Mouse (Mus musculus): Measurements from ENCODE around the gene Adamts7. TPM values are rescaled to one million over a fixed set of nuclear protein-coding genes. Genes with fewer than 3 reads are reported as not detected.
A peak's percentile ranks its signal among the peaks of the same experiment; 100 is the strongest.

Gene Adamts7
- polyA plus RNA-seq, 1 experiment from 2014 or later, result 18.9 TPM

GRCm38 (mm10) chr9:90198531-90199449 is 35.9 kb downstream of the Adamts7 start:
- Histone ChIP-seq H3K4me2 (no peak overlapping the region), H3K36me3 (peaks cover 94% of the 10 kb centered on the region), H3K4me3 (replicated peaks) (no peak overlapping the region), H3K9ac (replicated peaks) (no peak overlapping the region), H3K4me1 (replicated peaks) (no peaks in the 10 kb centered on the region), H3K27ac (no peak overlapping the region), H3K27me3 (no peaks in the 10 kb centered on the region), H3K9me3 (no peaks in the 10 kb centered on the region)
- 80% methylated on average over 10 of the region's 10 CpGs for WGBS
- no peak for ATAC-seq (ENCODE audit: insufficient number of reproducible peaks, insufficient read depth, low FRiP score, low TSS enrichment, low read depth)

GRCm38 (mm10) chr9:90199611-90200010 is 36.7 kb downstream of the Adamts7 start:
- Histone ChIP-seq H3K27ac (no peak overlapping the region), H3K36me3 (peaks cover 93% of the 10 kb centered on the region), H3K27me3 (no peaks in the 10 kb centered on the region), H3K9me3 (no peaks in the 10 kb centered on the region), H3K4me3 (replicated peaks) (no peak overlapping the region), H3K4me1 (replicated peaks) (no peaks in the 10 kb centered on the region), H3K4me2 (no peak overlapping the region), H3K9ac (replicated peaks) (no peak overlapping the region)
- no peak for ATAC-seq (ENCODE audit: insufficient number of reproducible peaks, insufficient read depth, low FRiP score, low TSS enrichment, low read depth)
- 94% methylated on average over 18 of the region's 18 CpGs for WGBS

GRCm38 (mm10) chr9:90200501-90200900 is 37.6 kb downstream of the Adamts7 start:
- Histone ChIP-seq H3K36me3 (peaks cover 89% of the 10 kb centered on the region), H3K4me2 (no peak overlapping the region), H3K9me3 (no peaks in the 10 kb centered on the region), H3K4me1 (replicated peaks) (no peaks in the 10 kb centered on the region), H3K4me3 (replicated peaks) (no peak overlapping the region), H3K9ac (replicated peaks) (no peak overlapping the region), H3K27me3 (no peaks in the 10 kb centered on the region), H3K27ac (no peak overlapping the region)
- 96% methylated on average over 4 of the region's 4 CpGs for WGBS
- no peak for ATAC-seq (ENCODE audit: insufficient number of reproducible peaks, insufficient read depth, low FRiP score, low TSS enrichment, low read depth)

- 83% methylated on average over 7 of the region's 7 CpGs for WGBS
- H3K4me2 ChIP-seq, result no peak overlapping the region
- H3K27ac ChIP-seq, result no peak overlapping the region
- peaks cover 83% of the 10 kb centered on the region for H3K36me3 ChIP-seq
- H3K4me1 ChIP-seq (replicated peaks), result no peaks in the 10 kb centered on the region
- no peak overlapping the region for H3K9ac ChIP-seq (replicated peaks)
- ATAC-seq (ENCODE audit: insufficient number of reproducible peaks, insufficient read depth, low FRiP score, low TSS enrichment, low read depth), result no peak; the same call in 1 of the 2 replicates
- no peaks in the 10 kb centered on the region for H3K27me3 ChIP-seq
- no peak overlapping the region for H3K4me3 ChIP-seq (replicated peaks)
- H3K9me3 ChIP-seq, result no peaks in the 10 kb centered on the region
These were observed 38.2 kb downstream of the Adamts7 start for GRCm38 (mm10) chr9:90201096-90201495.

DNA sequence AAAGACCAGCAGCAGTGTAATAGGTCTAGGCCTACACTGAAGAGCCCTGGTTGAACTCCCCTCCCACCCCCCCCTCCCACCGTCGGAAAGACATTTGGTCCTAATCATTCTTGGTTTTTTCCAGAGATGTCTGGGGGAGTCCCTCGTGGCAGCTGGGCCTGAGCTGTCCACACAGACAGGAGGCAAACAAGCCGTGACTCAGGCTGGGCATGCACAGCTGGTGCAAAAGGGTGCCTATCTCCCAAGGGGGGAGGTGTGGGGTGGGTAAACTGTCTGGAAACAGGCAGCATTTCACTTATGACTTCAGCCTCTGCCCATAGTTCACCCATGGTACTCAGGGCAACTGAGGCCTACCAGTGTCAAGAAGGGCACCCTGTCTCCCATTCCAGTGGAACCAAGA is 38.7 kb downstream of the Adamts7 start:
- Histone ChIP-seq H3K36me3 (peaks cover 79% of the 10 kb centered on the region), H3K27me3 (no peaks in the 10 kb centered on the region), H3K9ac (replicated peaks) (no peak overlapping the region), H3K4me2 (no peak overlapping the region), H3K9me3 (no peaks in the 10 kb centered on the region), H3K4me1 (replicated peaks) (no peaks in the 10 kb centered on the region), H3K27ac (no peak overlapping the region), H3K4me3 (replicated peaks) (no peak overlapping the region)
- 0 out of 2 replicates have a peak, but pooled peaks have one; percentile 2 for ATAC-seq (ENCODE audit: insufficient number of reproducible peaks, insufficient read depth, low FRiP score, low TSS enrichment, low read depth)
- WGBS, result 40% methylated on average over 4 of the region's 4 CpGs

DNA sequence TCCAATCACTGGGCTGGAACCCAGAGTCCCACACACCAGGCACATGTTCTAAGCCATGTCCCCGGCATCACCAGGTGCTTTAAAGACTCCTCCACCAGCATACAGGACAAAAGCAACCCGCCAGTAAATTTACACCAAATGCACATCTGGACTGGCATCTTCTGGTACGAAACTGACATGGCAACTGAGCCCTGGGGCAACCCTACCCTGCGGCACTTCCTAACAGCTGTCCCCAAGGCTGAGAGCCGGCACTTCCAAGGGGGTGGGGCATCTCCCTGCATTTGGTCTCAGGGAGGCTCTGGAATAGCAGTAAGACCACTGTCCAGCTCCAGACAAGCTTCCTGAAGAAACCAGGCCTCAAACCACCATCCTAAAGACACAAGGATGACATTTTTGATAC is 40.4 kb downstream of the Adamts7 start:
- ATAC-seq (ENCODE audit: insufficient number of reproducible peaks, insufficient read depth, low FRiP score, low TSS enrichment, low read depth), result no peak
- no peaks in the 10 kb centered on the region for H3K9me3 ChIP-seq
- WGBS, result 68% methylated on average over 5 of the region's 5 CpGs
- H3K4me3 ChIP-seq (replicated peaks), result no peak overlapping the region
- H3K36me3 ChIP-seq, result peaks cover 71% of the 10 kb centered on the region
- H3K4me1 ChIP-seq (replicated peaks), result no peaks in the 10 kb centered on the region
- H3K9ac ChIP-seq (replicated peaks), result no peak overlapping the region
- no peak overlapping the region for H3K27ac ChIP-seq
- H3K27me3 ChIP-seq, result no peaks in the 10 kb centered on the region
- no peak overlapping the region for H3K4me2 ChIP-seq

- no peaks in the 10 kb centered on the region for H3K4me1 ChIP-seq (replicated peaks)
- H3K4me2 ChIP-seq, result no peak overlapping the region
- peaks cover 63% of the 10 kb centered on the region for H3K36me3 ChIP-seq
- H3K27ac ChIP-seq, result no peak overlapping the region
- no peak for ATAC-seq (ENCODE audit: insufficient number of reproducible peaks, insufficient read depth, low FRiP score, low TSS enrichment, low read depth)
- H3K4me3 ChIP-seq (replicated peaks), result no peak overlapping the region
- WGBS, result 70% methylated on average over 8 of the region's 8 CpGs
- no peaks in the 10 kb centered on the region for H3K27me3 ChIP-seq
- no peaks in the 10 kb centered on the region for H3K9me3 ChIP-seq
- no peak overlapping the region for H3K9ac ChIP-seq (replicated peaks)
These were observed 41.6 kb downstream of the Adamts7 start for GRCm38 (mm10) chr9:90204396-90204915.

GRCm38 (mm10) chr9:90206500-90206899 is 43.6 kb downstream of the Adamts7 start:
- ATAC-seq (ENCODE audit: insufficient number of reproducible peaks, insufficient read depth, low FRiP score, low TSS enrichment, low read depth), result no peak
- Histone ChIP-seq H3K4me1 (replicated peaks) (no peaks in the 10 kb centered on the region), H3K9me3 (no peaks in the 10 kb centered on the region), H3K4me3 (replicated peaks) (no peak overlapping the region), H3K4me2 (no peak overlapping the region), H3K9ac (replicated peaks) (no peak overlapping the region), H3K27me3 (no peaks in the 10 kb centered on the region), H3K36me3 (peaks cover 54% of the 10 kb centered on the region), H3K27ac (no peak overlapping the region)
- WGBS, result 50% methylated on average over 2 of the region's 2 CpGs

DNA sequence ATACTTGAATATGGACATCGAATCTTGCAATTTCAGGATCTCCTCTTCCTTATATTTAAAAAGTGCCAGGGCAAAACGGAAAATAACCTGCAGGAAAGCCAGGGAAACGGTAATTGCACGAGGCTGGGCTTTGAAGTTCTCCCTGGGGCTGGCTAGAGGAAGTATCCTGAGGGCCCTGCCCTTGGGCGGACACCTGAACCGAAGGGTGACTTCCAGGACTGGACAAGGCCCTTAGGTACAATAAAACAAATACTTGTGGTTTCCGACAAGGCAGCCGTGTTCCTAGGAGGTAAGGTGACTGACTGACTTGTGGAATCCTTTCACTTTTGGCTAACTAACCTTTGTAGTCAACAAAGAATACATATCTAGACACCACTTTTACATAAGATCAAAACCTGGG is 44.9 kb downstream of the Adamts7 start:
- Histone ChIP-seq H3K4me2 (no peak overlapping the region), H3K27me3 (no peaks in the 10 kb centered on the region), H3K4me1 (replicated peaks) (no peaks in the 10 kb centered on the region), H3K4me3 (replicated peaks) (no peak overlapping the region), H3K9me3 (no peaks in the 10 kb centered on the region), H3K27ac (no peak overlapping the region), H3K36me3 (peaks cover 45% of the 10 kb centered on the region), H3K9ac (replicated peaks) (no peak overlapping the region)
- WGBS, result 74% methylated on average over 8 of the region's 8 CpGs
- no peak for ATAC-seq (ENCODE audit: insufficient number of reproducible peaks, insufficient read depth, low FRiP score, low TSS enrichment, low read depth)

DNA sequence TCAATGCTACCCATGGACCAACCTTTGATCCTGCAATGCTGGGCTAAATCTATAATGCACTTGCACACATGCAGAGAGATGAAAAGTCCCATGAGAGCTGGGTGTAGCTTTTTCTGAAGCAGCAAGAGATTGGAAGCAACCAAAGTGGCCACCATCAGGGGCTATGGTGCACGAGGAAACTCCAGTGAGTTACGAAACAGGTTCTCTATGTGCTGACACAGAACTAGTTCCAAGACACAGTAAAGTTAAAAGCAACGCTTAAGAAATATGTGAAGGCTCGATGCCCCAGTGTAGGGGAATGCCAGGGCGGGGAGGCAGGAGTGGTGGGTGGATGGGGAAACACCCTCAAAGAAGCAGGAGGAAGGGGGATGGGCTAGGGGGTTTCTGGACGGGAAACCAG is 45.8 kb downstream of the Adamts7 start:
- Histone ChIP-seq H3K27ac (no peak overlapping the region), H3K27me3 (no peaks in the 10 kb centered on the region), H3K9me3 (no peaks in the 10 kb centered on the region), H3K4me2 (no peak overlapping the region), H3K4me3 (replicated peaks) (no peak overlapping the region), H3K4me1 (replicated peaks) (no peaks in the 10 kb centered on the region), H3K36me3 (peaks cover 47% of the 10 kb centered on the region), H3K9ac (replicated peaks) (no peak overlapping the region)
- ATAC-seq (ENCODE audit: insufficient number of reproducible peaks, insufficient read depth, low FRiP score, low TSS enrichment, low read depth), result no peak
- 87% methylated on average over 6 of the region's 6 CpGs for WGBS

DNA sequence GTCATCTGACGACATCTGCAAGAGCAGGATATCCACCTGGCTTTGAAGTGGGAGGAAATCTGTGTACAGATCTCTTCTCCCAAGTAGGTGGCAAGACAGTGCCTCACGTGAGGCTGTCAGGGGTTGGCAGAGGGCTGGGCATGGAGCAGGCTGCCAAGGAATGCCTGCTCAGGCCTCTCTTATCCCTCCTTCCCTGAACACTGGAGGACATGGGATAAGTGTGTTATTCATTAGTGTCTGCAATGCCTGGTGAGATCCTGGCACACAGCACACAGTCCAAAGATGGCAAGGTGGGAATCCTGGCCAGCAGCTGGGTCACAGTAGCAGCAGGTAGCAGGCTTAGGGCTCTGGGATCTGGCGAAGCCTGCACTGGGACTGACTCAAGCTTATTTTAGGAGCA is 50.3 kb downstream of the Adamts7 start:
- H3K4me3 ChIP-seq (replicated peaks), result no peak overlapping the region
- H3K27ac ChIP-seq, result no peak overlapping the region
- no peaks in the 10 kb centered on the region for H3K4me1 ChIP-seq (replicated peaks)
- H3K27me3 ChIP-seq, result no peaks in the 10 kb centered on the region
- 89% methylated on average over 3 of the region's 3 CpGs for WGBS
- H3K9ac ChIP-seq (replicated peaks), result no peak overlapping the region
- H3K36me3 ChIP-seq, result peaks cover 51% of the 10 kb centered on the region
- no peak overlapping the region for H3K4me2 ChIP-seq
- H3K9me3 ChIP-seq, result no peaks in the 10 kb centered on the region
- ATAC-seq (ENCODE audit: insufficient number of reproducible peaks, insufficient read depth, low FRiP score, low TSS enrichment, low read depth), result no peak

All from limb, embryonic 12.5 days (tissue).